ENCODE assay signal across 24 mouse cellular contexts in the genomic region with DNA sequence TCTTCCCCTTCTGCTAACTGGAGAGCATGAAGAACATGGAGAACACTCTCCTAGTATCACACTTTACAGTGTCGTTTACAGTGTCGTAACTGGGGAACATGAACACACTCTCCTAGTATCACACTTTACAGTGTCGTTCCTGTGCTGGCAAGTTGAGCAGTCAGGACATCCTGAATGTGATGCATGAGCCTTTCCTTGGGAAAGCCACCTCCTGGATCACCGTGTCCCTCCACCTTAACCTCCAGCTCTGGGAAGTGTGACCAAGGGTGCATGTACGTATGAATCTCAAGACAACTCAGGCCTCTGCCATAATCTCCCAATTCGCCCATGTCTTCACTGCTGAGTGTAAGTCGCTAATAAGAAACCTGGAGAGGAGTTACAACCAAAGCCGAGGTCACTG.
"Had no signal": no experiment of that assay in that cellular context is flagged by ENCODE, and none has a peak within 500 bp of the region (broad histone marks: within the 10 kb centered on the region; RNA-seq: fewer than 3 reads in every experiment).

No protein-coding gene starts in this region.

- H3K9ac ChIP-seq: forebrain, postnatal 0 days; heart, embryonic 12.5 days; hindbrain, embryonic 13.5 days; hindbrain, embryonic 15.5 days; kidney, embryonic 15.5 days; limb, embryonic 12.5 days; liver, embryonic 13.5 days; liver, embryonic 15.5 days had no signal

- H3K4me3 ChIP-seq: heart, embryonic 12.5 days; hindbrain, embryonic 13.5 days; hindbrain, embryonic 15.5 days; kidney, embryonic 15.5 days; limb, embryonic 10.5 days; limb, embryonic 12.5 days; liver, embryonic 13.5 days; liver, embryonic 15.5 days had no signal

- H3K27me3 ChIP-seq: heart, embryonic 12.5 days; hindbrain, embryonic 13.5 days; hindbrain, embryonic 15.5 days; kidney, embryonic 15.5 days; limb, embryonic 12.5 days; liver, embryonic 13.5 days; liver, embryonic 15.5 days had no signal

- DNase-seq: forebrain, postnatal 0 days; gastrocnemius, postnatal 14 days; gastrocnemius, postnatal 36 days; heart, adult 18-20 months; heart, postnatal 10 days; kidney, adult 11 months; kidney, adult 2 months; kidney, adult 9 months; kidney, postnatal 14 days; kidney, postnatal 36 days; layer of hippocampus, adult 9-11 months; layer of hippocampus, postnatal 36 days; liver; liver, embryonic 13.5 days had no signal

- H3K4me2 ChIP-seq: heart, embryonic 12.5 days; hindbrain, embryonic 13.5 days; hindbrain, embryonic 15.5 days; kidney, embryonic 15.5 days; limb, embryonic 12.5 days; liver, embryonic 11.5 days; liver, embryonic 13.5 days; liver, embryonic 15.5 days had no signal

- ATAC-seq: forebrain, postnatal 0 days; hindbrain, postnatal 0 days had no signal

- H3K4me1 ChIP-seq: limb, embryonic 12.5 days had no signal

- H3K9me3 ChIP-seq: heart, embryonic 12.5 days; hindbrain, embryonic 13.5 days; hindbrain, embryonic 15.5 days; kidney, embryonic 15.5 days; limb, embryonic 10.5 days; limb, embryonic 12.5 days; liver, embryonic 13.5 days; liver, embryonic 15.5 days had no signal

- H3K27ac ChIP-seq: hindbrain, embryonic 13.5 days; hindbrain, embryonic 15.5 days; hindbrain, postnatal 0 days; kidney, embryonic 15.5 days; kidney, postnatal 0 days; limb, embryonic 10.5 days; limb, embryonic 12.5 days; liver, embryonic 13.5 days; liver, embryonic 15.5 days had no signal
